Mouse (Mus musculus): ENCODE data around the gene Rabgap1l. TPM values are rescaled to one million over a fixed set of nuclear protein-coding genes. Genes with fewer than 3 reads are reported as not detected.

The Rabgap1l gene
- total and polyA plus RNA-seq, 3 experiments: 1.8 to 29.5 (median 24.2) TPM

DNA sequence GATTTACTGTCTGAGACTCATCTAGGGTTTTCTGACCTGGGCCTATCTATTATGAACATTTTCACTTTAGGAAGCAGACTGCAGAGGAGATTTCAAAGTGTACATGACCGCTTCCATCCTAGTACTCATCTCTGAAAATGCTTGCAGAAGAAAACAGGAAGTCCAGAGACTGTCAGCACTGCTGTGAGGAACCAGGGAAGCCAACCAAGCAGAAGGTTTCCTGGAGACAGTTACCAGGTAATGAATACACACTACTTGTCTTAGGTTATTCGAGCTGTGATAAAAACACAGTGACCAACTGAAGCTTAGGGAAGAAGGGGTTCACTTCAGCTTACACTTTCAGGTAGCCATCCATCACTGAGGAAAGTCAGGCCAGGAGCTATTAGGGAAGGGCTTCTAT is 547.1 kb downstream of the Rabgap1l start:
- no peak for DNase-seq

DNA sequence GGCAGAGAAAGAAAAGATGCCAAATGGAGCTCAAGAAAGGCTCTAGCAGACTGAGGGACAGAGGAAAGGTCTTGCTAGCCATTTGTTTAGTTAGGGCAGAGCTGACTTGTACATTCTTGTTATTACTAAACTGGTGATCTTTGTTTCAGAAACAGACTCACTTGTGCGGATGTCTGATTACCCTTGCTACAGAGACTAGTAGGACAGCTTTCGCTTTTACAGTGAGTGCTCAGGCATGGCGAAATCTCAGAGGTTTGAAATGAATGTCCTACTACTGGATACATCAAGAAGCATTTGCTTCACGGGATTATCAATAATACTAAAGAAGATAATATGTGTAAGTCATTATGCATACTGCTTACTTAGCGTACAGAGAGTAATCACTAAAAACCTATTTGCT is 548.3 kb downstream of the Rabgap1l start:
- no peak for DNase-seq

DNA sequence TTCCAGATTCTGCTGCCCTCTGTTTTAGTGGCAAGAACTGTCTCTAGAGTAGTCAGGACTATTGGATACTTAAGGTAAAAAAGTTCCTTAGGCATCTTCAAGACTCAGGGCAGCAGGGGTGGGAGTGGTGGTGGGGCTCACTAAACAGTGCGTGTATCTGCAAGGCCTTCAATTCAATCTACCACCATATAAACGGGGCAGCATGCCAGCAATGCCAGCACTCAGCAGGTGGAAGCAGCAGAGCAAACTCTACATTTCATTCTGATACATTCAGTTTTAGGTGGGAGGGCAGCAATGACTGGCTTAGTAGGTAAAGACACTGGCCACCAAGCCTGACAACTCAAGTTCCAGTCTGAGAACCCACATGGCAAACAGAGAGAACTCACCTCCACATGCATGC is 552.9 kb downstream of the Rabgap1l start:
- DNase-seq: no peak

DNA sequence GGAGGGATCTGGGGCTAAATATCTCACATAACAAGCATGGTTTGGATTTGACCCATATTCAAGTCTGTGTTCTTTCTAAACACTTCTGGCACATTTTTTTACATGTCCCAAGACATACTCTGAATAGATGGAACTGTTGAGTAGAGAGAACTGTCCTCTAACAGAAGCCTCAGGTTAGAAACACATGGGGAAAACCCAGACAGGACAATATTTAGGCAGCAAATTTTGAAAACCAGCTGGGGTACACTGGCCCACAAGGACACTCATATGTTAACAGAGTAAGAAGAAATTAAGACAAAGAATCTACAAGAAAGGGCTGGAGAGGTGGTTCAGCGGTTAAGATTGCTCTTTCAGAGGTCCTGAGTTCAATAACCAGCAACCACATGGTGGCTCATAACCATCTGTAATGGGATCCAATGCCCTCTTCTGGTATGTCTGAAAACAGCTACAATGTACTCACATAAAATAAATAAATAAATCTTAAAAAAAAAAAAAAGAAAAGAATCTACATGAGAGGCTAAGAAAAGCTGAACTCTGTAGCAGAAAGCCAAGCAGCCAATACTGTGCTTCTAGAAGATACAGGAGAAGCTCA is 554.1 kb downstream of the Rabgap1l start:
- no peak for DNase-seq

DNA sequence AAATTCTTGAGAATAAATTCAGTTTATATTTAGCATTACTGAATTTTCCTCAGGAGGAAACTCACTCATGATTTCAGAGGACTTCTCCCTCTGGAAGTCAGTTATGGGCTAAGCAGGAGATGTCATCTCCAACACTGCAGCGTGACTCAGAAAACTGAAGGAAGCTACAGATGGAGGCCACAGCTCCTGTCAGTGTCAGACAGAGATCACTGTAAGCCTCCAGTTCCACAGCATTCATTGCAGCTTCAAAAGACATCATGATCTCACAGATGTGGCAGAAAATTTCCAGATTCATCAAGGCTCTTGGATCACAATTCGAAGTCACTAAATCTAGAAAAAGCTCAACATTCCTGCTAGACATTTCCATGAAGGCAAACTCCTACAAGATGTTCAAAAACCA is 555.0 kb downstream of the Rabgap1l start:
- no peak for DNase-seq

DNA sequence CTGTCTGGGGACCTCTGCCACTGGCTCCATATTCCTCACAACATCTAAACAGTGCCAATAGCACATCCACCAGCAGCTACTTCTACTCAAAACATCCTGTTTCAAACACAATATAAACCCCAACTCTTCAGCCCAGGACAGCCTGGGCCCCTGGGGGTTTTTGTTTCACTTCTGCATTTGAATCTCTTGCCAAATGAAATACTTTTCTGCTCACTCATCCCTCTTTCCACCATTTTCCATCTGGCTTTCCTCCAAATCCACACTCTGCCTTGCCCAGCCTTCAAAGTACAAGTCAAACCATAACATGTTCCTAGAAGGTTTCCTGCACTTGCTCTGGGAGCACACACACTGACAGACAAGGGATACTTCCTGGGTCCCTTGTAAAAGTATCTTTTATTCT is 559.1 kb downstream of the Rabgap1l start:
- DNase-seq: no peak

DNA sequence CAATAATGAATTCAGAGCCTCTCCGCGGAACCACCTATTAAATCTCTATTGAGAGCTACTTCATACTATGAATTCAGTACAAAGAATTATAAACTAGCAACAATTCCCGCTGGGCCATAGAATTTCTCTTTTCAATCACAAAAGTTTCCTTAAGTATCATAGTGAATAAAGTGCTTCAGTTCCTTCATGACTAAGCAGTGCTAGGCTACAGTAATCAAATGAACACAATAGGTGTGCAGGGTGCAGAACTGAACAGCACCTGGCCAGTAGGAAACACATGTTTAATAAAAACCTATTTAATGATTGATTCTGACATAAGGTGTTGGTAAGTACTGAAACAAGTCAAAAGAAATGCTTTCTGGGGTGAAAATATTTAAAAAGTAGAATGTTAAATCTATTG is 560.9 kb downstream of the Rabgap1l start:
- DNase-seq: no peak

DNA sequence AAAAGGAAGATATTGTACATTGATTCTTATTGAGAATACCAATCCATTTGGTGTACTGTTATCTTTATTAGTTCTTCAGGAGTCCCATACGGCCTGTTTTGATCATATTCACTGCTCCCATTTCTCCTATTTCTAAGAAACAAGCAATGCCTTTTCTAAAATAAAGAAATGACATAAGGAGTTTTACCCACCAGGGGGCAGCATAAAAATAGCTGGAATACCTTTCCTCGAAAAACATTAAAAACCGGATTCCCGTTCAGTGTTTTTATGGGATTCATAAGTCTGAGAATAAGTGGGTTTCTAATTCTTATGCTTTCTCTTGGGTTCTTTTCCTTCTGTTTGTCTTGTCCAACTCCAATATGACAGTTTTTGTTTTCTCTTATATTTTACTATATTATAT is 562.0 kb downstream of the Rabgap1l start:
- no peak for DNase-seq

DNA sequence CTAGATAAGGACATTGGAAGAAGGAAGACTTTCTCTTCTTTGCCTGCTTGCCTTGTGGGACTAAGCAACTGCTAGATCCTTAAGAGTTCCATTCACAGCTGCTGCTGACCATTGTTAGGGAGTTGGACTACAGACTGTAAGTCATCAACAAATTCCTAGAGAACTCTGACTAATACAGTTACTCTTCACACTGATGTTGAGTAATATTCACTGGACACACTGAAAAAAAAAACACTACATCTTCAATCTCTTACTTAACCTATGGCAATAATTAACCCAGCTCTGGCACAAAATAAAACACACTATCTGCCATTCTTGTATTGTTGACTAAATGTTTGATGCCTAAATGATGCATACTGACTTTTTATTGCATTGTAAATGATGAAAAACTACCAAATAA is 565.2 kb downstream of the Rabgap1l start:
- DNase-seq: no peak

DNA sequence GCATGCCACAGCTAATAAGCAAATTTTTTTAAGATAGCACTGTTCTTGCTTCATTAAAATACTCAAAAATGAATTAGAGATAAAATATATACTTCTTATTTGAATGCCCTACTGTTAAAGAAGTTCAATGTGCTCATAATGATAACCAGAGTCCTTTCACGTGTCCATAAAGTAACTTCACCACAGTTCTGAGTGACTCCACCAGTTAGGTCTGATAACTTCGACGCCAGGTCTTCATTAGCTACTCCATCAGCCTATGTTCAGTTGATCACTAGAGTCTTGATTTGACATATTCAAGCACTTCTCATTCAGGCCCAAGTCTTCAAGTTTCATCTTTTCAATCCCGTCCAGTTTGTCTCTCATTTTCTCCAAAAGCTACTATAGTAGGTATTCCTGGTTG is 565.8 kb downstream of the Rabgap1l start:
- no peak for DNase-seq

DNA sequence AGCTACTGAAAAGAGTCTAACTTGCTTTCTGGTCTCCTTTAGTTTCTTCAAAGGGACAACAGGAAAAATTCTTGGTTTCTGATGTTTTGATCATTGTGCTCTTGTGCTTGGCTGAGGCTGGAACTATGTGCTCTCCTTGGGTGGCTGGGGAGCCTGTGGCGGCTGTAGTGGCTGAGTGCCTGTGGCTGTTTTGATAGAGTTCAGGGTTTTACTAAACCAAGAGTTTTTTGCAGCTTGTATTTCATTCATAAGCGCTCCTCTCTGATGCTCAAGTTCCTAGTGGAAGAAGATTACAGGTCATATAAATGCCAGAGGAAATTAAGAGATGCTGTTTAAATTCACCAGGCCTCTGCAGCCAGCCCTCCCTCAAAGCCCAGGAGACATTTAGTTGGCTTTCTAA is 568.9 kb downstream of the Rabgap1l start:
- no peak for DNase-seq

DNA sequence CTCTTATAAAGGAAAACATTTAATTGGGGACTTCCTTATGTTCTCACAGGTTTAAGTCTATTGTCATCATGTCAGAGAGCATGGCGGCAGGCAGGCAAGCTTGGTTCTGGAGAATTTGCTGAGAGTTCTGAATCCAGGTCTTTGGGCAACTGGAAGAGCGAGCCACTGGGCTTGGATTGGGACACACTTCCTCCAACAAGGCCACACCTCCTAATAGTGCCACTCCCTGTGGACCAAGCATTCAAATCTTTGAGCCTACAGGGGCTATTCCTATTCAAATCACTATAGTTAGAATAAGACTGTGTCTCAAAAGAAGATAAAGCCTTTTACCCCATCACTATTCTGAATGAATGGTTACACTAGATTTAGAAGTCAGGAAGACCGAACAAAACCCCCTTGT is 575.1 kb downstream of the Rabgap1l start:
- no peak for DNase-seq

DNA sequence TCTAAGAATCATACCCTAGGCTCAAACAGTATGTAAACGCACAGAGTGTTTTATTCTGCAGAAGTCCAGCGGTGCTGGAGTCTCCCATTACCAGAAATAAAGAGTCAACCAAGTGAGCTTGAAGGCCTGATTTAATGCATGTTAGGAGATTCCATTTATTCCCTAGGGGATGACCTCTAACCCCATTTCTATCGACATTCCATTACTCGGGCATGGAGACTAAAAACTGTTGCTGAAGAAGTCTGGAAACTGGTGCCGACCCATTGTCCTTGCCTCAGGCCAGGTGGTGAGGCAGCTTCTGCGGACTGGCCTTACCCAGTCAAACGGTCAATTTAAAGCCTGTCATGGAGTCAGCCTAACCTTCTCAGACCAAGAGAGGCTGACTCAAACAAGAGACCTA is 578.8 kb downstream of the Rabgap1l start:
- no peak for DNase-seq

DNA sequence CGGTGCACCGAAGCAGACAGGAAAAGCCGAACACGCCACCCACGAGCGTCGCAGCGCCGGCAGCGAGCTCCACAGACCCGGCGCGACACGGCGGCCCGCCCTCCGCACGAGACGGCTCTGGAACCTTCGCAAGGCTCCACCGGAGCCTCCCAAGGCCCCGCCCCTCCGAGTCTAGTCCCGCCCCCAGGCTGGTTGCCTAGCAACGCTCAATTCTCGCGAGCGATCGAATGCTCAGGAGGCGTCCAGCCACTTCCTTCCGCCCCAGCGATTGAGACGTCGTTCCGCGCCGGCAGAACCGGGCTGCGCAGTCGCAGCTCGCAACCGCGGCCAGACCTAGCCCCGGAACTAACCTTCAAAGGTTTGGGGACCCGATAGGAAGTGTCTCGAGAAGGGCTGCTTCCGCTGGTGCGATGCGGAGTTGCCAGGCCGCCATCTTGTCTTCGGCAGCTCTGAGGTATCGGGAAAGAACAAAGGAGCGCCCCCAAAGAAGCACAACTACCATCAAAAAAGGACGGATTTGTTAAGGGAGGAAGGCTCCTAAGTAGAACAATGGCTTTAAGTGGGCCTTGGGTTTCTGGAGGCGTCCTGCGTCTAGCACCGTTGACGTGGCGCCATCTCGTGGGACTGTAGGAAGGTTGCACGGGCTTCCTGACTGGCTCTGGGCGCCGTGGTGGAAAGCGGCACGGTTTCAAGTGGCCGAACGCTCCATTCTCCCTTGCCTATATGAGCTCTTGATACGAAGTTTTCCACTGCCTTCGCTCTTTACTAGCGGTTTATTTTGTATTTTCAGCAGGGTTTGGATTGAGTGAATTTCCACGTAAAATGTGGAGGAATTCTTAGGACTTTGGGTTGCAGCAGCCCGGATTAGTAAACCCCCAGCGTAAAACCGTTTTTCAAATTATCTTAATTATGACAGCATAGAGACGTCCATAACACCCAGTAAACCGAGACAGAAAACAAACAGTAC is 580.0 kb downstream of the Rabgap1l start, which contains the start of gene Cacybp:
Gene Cacybp (minus strand): TSS at position 173 of the 967 bp plus-strand sequence.
- peak; percentile 100 for DNase-seq

DNA sequence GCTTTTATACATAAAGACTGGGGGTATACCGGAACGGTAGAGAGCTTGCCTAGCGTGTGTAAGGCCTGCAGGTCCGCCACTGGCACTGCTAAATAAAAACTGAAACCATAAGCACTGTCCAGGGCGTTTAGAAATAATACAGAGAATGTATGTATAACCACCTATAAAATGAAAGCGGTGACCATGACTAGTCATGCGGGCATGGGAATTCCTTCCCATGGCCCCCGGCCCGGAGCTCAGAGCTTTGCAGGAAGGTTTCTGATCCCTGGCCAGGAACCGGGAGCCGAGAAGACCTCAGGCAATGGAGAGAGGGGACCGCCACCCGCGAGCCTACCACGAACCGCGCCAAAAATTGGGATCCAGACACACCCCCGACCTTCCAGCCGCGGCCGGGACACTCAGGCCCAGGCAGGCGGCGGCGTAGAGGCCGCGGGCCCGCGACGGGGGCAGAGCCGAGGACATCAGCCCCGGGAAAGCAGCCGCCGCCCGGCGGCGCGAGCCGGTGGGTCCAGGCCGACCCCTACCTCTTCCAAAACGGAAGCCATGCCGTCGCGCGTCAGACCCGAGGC is 580.8 kb downstream of the Rabgap1l start:
- DNase-seq: peak; percentile 77

DNA sequence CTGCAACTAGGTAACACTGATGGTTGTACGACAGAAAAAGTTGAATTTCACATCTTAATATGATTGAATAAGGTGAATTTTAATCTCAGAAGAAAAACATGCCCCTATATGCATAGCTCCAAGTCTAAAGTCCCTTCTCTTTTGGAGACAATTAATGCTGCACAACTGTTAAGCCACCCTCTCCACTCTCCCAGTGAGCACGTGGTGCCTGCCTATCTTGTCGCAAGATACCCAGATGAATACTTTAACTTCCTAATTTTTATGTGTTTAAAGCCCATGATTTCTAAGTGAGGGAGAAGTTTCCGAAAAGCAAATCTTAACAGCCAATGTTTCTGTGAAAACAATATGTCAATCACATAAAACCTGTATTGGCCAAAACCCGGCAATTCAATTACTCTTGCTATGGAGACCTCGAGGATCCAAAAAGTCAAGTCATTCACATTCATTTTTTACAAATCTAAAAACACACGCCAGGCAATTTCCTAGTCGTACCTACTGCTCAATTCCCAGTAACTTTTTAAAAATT is 581.4 kb downstream of the Rabgap1l start:
- no peak for DNase-seq

DNA sequence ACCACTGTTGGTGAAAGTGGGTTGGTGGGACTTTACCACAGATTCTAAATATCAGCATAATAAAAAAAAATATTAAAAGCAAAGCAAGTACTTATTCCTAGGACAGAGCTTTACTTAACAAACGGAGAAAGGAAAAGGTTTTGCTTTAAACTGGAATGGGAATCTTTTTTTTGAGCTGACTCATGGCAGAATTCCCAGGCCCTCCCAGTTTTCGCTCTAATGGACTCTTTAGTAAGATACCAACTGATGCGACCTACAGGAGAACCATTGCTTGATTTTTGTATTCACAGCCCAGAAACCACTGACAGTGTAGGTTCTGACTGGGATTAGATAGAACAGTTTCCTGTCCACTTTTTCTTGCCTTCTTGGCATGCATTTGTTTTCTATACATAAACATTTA is 582.4 kb downstream of the Rabgap1l start:
- DNase-seq: no peak

DNA sequence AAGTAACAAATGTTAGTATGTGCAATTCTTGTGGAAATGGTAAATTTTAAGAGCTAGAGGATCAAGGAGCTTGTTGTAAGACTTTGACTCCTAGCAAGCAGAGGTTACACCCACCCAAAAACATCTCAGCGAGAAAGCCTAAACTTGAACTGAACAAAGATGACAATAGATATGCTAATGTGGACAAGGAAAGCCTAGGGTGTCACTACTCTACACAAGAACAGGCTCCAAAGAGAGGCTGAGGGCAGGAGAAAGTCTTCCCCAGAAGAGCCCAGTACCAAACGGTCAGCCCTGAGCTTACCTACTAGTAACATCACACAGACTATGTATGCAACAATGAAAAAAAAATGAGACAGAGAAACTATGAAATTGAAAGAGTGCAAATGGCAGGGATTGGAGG is 583.2 kb downstream of the Rabgap1l start:
- no peak for DNase-seq

DNA sequence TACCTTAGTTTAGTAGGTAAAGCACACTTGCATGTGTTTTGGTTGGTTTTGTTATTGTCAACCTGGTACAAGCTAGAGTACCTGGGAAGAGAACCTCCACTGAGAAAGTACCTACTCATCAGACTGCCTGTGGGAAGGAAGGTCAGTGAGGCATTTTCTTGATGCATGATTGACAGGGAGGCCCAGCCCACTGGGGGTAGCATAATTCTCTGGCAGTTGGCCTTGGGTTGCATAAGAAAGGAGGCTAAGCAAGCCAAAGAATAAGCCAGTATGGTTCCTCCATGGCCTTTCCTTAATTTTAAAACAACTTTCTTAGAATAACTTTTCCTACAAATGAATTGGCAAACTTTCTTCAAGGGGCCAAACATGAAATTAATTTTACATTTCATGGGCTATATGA is 587.5 kb downstream of the Rabgap1l start:
- peak; percentile 57 for DNase-seq

DNA sequence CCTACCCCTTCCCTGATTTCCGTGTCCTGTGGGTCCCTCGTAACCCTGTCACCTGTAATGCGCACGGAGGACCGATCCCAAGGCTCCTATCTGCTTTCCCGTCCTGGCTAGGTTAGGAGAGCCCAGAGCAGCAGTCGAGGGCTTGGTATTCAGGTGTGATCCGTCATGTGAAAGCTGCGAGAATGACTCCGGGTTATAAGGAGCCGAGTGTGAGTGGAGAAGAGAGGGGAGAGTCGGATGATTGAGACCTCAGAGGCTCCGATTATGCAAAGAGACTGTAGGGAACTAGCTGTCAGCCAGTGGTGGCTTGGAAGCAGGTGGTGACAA is 597.7 kb downstream of the Rabgap1l start:
- DNase-seq: no peak

DNA sequence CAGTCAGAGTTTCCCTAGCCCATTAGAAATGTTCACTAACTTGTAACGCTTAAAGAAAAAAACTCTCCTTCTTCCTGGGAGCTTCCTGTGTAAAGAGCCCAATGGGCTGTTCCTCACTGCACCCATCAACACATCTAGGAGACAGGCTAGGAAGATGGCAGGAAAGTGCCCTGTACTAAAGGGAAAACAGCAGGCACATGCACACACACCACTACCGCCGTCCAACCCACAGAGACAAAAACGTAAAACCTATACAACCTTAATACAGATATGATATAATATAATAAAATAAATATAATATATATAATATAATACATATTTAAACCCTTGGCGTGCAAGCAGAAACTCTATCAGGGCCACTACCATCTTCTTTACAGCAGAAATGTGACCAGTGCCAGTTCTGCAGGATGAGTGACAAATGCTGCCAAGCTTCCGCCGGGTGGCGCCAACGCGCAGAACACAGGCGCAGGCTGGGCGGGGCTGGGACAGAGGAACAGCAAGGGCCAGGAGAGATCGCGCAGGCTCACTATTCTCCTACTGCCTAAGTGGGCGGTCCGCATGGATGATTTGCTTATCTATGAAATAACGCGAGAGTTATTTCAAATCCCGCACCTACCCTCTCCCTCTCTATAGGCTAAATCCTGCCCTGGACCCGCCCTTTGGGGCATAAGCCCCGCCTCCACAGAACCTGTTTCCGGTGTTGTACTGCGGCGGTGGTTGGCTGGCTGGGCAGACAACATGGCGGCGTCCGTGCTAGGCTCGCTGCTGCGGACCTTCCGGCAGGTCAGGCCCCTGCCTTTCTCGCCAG is 598.3 kb downstream of the Rabgap1l start, which contains the start of gene Mrps14:
Gene Mrps14 (plus strand): TSS at position 687 of the 808 bp plus-strand sequence.
- peak; percentile 99 for DNase-seq

DNA sequence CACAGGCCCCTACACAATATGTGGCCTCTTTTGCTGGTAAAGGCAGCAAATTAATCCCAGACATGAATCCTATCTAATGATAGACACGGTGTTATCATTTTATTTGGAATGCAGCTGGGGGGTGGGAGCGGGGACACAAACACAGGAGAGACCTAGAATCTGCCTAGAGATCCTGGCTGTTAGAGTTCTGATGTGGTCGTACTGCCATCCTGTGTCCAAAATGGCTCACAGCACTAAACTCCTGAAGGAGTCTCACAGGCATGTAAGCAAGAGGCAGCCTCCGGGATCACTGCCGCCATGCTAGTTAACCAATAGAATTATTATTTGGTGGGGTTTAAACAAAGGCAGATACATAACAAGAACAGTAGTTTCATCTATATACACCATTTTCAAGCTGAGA is 608.5 kb downstream of the Rabgap1l start:
- DNase-seq: peak; percentile 18
